Mouse (Mus musculus) megakaryocyte progenitor cell, adult 5-6 weeks (primary cell): ENCODE data around the gene Olfr691. TPM values are rescaled to one million over a fixed set of nuclear protein-coding genes. Genes with fewer than 3 reads are reported as not detected.

Experiments
- total RNA-seq, 2 experiments: library from RNA; stranded (forward) in 1 of 2; stranded (reverse) in 1 of 2; fragments of 157-497, 149-512 nt in 1 of 2; fragments of 200-1000 nt in 1 of 2; gene quantifications; 2 replicates each; pipeline versions ENCODE4 v1.2.3 to v1.2.4; 2015 to 2017

Olfr691 gene
- total RNA-seq, 2 experiments from 2014 or later = not detected

Other genes with a start within 250 kb of the Olfr691 start
- not detected in 2 replicates for gene Olfr680-ps1, start 249.5 kb downstream of the Olfr691 start, total RNA-seq (2015)
- not detected in 2 replicates for gene Olfr680-ps1, start 249.5 kb downstream of the Olfr691 start, total RNA-seq (2017)
- gene Olfr681, start 225.4 kb downstream of the Olfr691 start, total RNA-seq (2015) = not detected in 2 replicates
- gene Olfr681, start 225.4 kb downstream of the Olfr691 start, total RNA-seq (2017) = not detected in 2 replicates
- gene Olfr683, start 195.3 kb downstream of the Olfr691 start, total RNA-seq (2015) = not detected in 2 replicates
- not detected in 2 replicates for gene Olfr683, start 195.3 kb downstream of the Olfr691 start, total RNA-seq (2017)
- gene Olfr684, start 178.6 kb downstream of the Olfr691 start, total RNA-seq (2015) = not detected in 2 replicates
- not detected in 2 replicates for gene Olfr684, start 178.6 kb downstream of the Olfr691 start, total RNA-seq (2017)
- gene Olfr685, start 156.3 kb downstream of the Olfr691 start, total RNA-seq (2015) = not detected in 2 replicates
- not detected in 2 replicates for gene Olfr685, start 156.3 kb downstream of the Olfr691 start, total RNA-seq (2017)
- gene Olfr686, start 134.8 kb downstream of the Olfr691 start, total RNA-seq (2015) = not detected in 2 replicates
- gene Olfr686, start 134.8 kb downstream of the Olfr691 start, total RNA-seq (2017) = not detected in 2 replicates
- not detected in 2 replicates for gene Olfr688, start 54.2 kb downstream of the Olfr691 start, total RNA-seq (2015)
- gene Olfr688, start 54.2 kb downstream of the Olfr691 start, total RNA-seq (2017) = not detected in 2 replicates
- gene Olfr689, start 31.1 kb downstream of the Olfr691 start, total RNA-seq (2015) = not detected in 2 replicates
- gene Olfr689, start 31.1 kb downstream of the Olfr691 start, total RNA-seq (2017) = not detected in 2 replicates
- not detected in 2 replicates for gene Olfr690, start 8.2 kb downstream of the Olfr691 start, total RNA-seq (2015)
- gene Olfr690, start 8.2 kb downstream of the Olfr691 start, total RNA-seq (2017) = not detected in 2 replicates
- gene Olfr692, start 26.0 kb upstream of the Olfr691 start, total RNA-seq (2015) = not detected in 2 replicates
- gene Olfr692, start 26.0 kb upstream of the Olfr691 start, total RNA-seq (2017) = not detected in 2 replicates
- gene Gm5901, start 32.8 kb upstream of the Olfr691 start, total RNA-seq (2015) = not detected in 2 replicates
- not detected in 2 replicates for gene Gm5901, start 32.8 kb upstream of the Olfr691 start, total RNA-seq (2017)
- 32.4 and 33.3 TPM in 2 replicates for gene Fam160a2, start 57.8 kb upstream of the Olfr691 start, total RNA-seq (2015)
- gene Fam160a2, start 57.8 kb upstream of the Olfr691 start, total RNA-seq (2017) = 8.7 and 19.8 TPM in 2 replicates
- gene Cnga4, start 62.3 kb upstream of the Olfr691 start, total RNA-seq (2015) = 0.07 TPM in 1 of 2 replicates, not detected in the other
- gene Cnga4, start 62.3 kb upstream of the Olfr691 start, total RNA-seq (2017) = not detected in 2 replicates
- gene Cckbr, start 83.5 kb upstream of the Olfr691 start, total RNA-seq (2015) = not detected in 2 replicates
- gene Cckbr, start 83.5 kb upstream of the Olfr691 start, total RNA-seq (2017) = not detected in 2 replicates
- 0.22 and 0.27 TPM in 2 replicates for gene Cavin3, start 140.0 kb upstream of the Olfr691 start, total RNA-seq (2015)
- 0.41 and 0.42 TPM in 2 replicates for gene Cavin3, start 140.0 kb upstream of the Olfr691 start, total RNA-seq (2017)
- gene Smpd1, start 212.1 kb upstream of the Olfr691 start, total RNA-seq (2015) = 16.2 and 21.0 TPM in 2 replicates
- gene Smpd1, start 212.1 kb upstream of the Olfr691 start, total RNA-seq (2017) = 9.5 and 16.2 TPM in 2 replicates
- not detected in 2 replicates for gene Apbb1, start 239.4 kb upstream of the Olfr691 start, total RNA-seq (2015)
- gene Apbb1, start 239.4 kb upstream of the Olfr691 start, total RNA-seq (2017) = not detected in 2 replicates